Mouse (Mus musculus): ENCODE measurements around the gene Arfgef2. TPM values are rescaled to one million over a fixed set of nuclear protein-coding genes. Genes with fewer than 3 reads are reported as not detected.

The Arfgef2 gene
- polyA plus RNA-seq, 1 experiment from 2014 or later = 4.2 TPM

Other genes with a start within 250 kb of the Arfgef2 start
- 13.7 TPM in 2 replicates for gene Prex1, start 91.8 kb upstream of the Arfgef2 start, polyA plus RNA-seq (2015; fragmentation: Nextera tagmentation; extraction: Ambion mirVana)
- gene Trp53rkb, start 13.1 kb upstream of the Arfgef2 start, polyA plus RNA-seq (2015; fragmentation: Nextera tagmentation; extraction: Ambion mirVana) = 2.6 and 3.1 TPM in 2 replicates
- 44.7 and 50.6 TPM in 2 replicates for gene Cse1l, start 100.5 kb downstream of the Arfgef2 start, polyA plus RNA-seq (2015; fragmentation: Nextera tagmentation; extraction: Ambion mirVana)
- gene Stau1, start 190.7 kb downstream of the Arfgef2 start, polyA plus RNA-seq (2015; fragmentation: Nextera tagmentation; extraction: Ambion mirVana) = 24.2 and 26.2 TPM in 2 replicates
- 35.7 and 37.6 TPM in 2 replicates for gene Ddx27, start 209.6 kb downstream of the Arfgef2 start, polyA plus RNA-seq (2015; fragmentation: Nextera tagmentation; extraction: Ambion mirVana)